In genomic region chr15:85574086-85574485, GRCm38 (mm10) we compare ENCODE assay signal across 24 mouse cellular contexts. TPM values are rescaled to one million over a fixed set of nuclear protein-coding genes. Genes with fewer than 3 reads are reported as not detected.
DNase-seq lines count a peak whose midpoint lies in the region; ATAC-seq and TF ChIP-seq lines count a peak whose summit lies in the region.
"Had no signal": no experiment of that assay in that cellular context is flagged by ENCODE, and none has a peak within 500 bp of the region (broad histone marks: within the 10 kb centered on the region; RNA-seq: fewer than 3 reads in every experiment).

No protein-coding gene starts in this region.

- 0 out of 2 replicates have a peak, but pooled peaks cover 3% of the 10 kb centered on the region for H3K36me3 ChIP-seq in hindbrain, embryonic 10.5 days
- no peaks in the 10 kb centered on the region for H3K36me3 ChIP-seq in hindbrain, embryonic 16.5 days (ENCODE audit: control insufficient read depth, insufficient read depth, low read length)
- H3K36me3 ChIP-seq in midbrain, embryonic 12.5 days = no peaks in the 10 kb centered on the region
- H3K36me3 ChIP-seq in midbrain, embryonic 15.5 days (replicated peaks) = no peaks in the 10 kb centered on the region
- H3K36me3 ChIP-seq in forebrain, embryonic 15.5 days = no peaks in the 10 kb centered on the region
- H3K36me3 ChIP-seq in myocyte (ENCODE audit: control insufficient read depth, insufficient read depth) = no peaks in the 10 kb centered on the region
- H3K36me3 ChIP-seq: embryonic facial prominence, embryonic 10.5 days; heart, embryonic 13.5 days had no signal

- 68% methylated on average over 5 of the region's 5 CpGs for WGBS in hindbrain, embryonic 10.5 days
- WGBS in hindbrain, embryonic 16.5 days = 74% methylated on average over 5 of the region's 5 CpGs
- 71% methylated on average over 5 of the region's 5 CpGs for WGBS in midbrain, embryonic 12.5 days
- 67% methylated on average over 5 of the region's 5 CpGs for WGBS in midbrain, embryonic 15.5 days
- 61% methylated on average over 5 of the region's 5 CpGs for WGBS in forebrain, embryonic 15.5 days

- peak overlapping the region; percentile 79; the same call in 1 of the 2 replicates for H3K27ac ChIP-seq in hindbrain, embryonic 10.5 days
- H3K27ac ChIP-seq in hindbrain, embryonic 16.5 days (ENCODE audit: low read depth, low read length) = no peak overlapping the region
- H3K27ac ChIP-seq in midbrain, embryonic 12.5 days (replicated peaks) = no peak overlapping the region
- no peak overlapping the region for H3K27ac ChIP-seq in midbrain, embryonic 15.5 days
- no peak overlapping the region for H3K27ac ChIP-seq in forebrain, embryonic 15.5 days (replicated peaks)
- H3K27ac ChIP-seq: embryonic facial prominence, embryonic 10.5 days; heart, embryonic 13.5 days; kidney, postnatal 0 days; stomach, postnatal 0 days had no signal

- H3K9me3 ChIP-seq in hindbrain, embryonic 10.5 days = no peaks in the 10 kb centered on the region
- no peaks in the 10 kb centered on the region for H3K9me3 ChIP-seq in hindbrain, embryonic 16.5 days (ENCODE audit: control insufficient read depth, low read length)
- H3K9me3 ChIP-seq in midbrain, embryonic 12.5 days = no peaks in the 10 kb centered on the region
- no peaks in the 10 kb centered on the region for H3K9me3 ChIP-seq in midbrain, embryonic 15.5 days
- H3K9me3 ChIP-seq in forebrain, embryonic 15.5 days = no peaks in the 10 kb centered on the region
- H3K9me3 ChIP-seq: embryonic facial prominence, embryonic 10.5 days; heart, embryonic 13.5 days had no signal

- peaks cover 89% of the 10 kb centered on the region for H3K4me1 ChIP-seq in hindbrain, embryonic 10.5 days (replicated peaks)
- peaks cover 25% of the 10 kb centered on the region for H3K4me1 ChIP-seq in hindbrain, embryonic 16.5 days (ENCODE audit: control insufficient read depth, insufficient read depth, low read depth, low read length)
- peaks cover 81% of the 10 kb centered on the region for H3K4me1 ChIP-seq in midbrain, embryonic 12.5 days
- peaks cover 40% of the 10 kb centered on the region for H3K4me1 ChIP-seq in midbrain, embryonic 15.5 days
- peaks cover 78% of the 10 kb centered on the region for H3K4me1 ChIP-seq in forebrain, embryonic 15.5 days

- no peak overlapping the region for H3K4me2 ChIP-seq in hindbrain, embryonic 16.5 days (ENCODE audit: low read length)
- peak overlapping the region; percentile 94 for H3K4me2 ChIP-seq in midbrain, embryonic 12.5 days (replicated peaks)
- H3K4me2 ChIP-seq in midbrain, embryonic 15.5 days = no peak overlapping the region
- peak overlapping the region; percentile 95; the same call in 1 of the 2 replicates for H3K4me2 ChIP-seq in forebrain, embryonic 15.5 days (replicated peaks)
- peak overlapping the region; percentile 77 for H3K4me2 ChIP-seq in myocyte (ENCODE audit: low read depth)
- H3K4me2 ChIP-seq: heart, embryonic 13.5 days had no signal

- no peak overlapping the region for H3ac ChIP-seq in myocyte (ENCODE audit: control insufficient read depth, insufficient read length)

- no peak for DNase-seq in hindbrain, embryonic 10.5 days (ENCODE audit: low spot score)
- DNase-seq in heart, adult 9 months (ENCODE audit: low spot score in 2 of 2) = no peak
- DNase-seq: cerebellum, adult 11-12 months; cerebellum, postnatal 10 days; gastrocnemius, postnatal 25 days; heart, adult 18-20 months; heart, postnatal 14 days; kidney, adult 18-20 months; layer of hippocampus, postnatal 36 days; lung, postnatal 10 days; thymus, adult 2 months; thymus, postnatal 4 days had no signal

- H3K4me3 ChIP-seq in hindbrain, embryonic 10.5 days = no peak overlapping the region
- no peak overlapping the region for H3K4me3 ChIP-seq in hindbrain, embryonic 16.5 days (ENCODE audit: low read length)
- no peak overlapping the region for H3K4me3 ChIP-seq in midbrain, embryonic 12.5 days
- no peak overlapping the region for H3K4me3 ChIP-seq in midbrain, embryonic 15.5 days
- H3K4me3 ChIP-seq in forebrain, embryonic 15.5 days = no peak overlapping the region
- H3K4me3 ChIP-seq in myocyte = no peak overlapping the region
- H3K4me3 ChIP-seq: embryonic facial prominence, embryonic 10.5 days; heart, embryonic 13.5 days had no signal

- H3K27me3 ChIP-seq in hindbrain, embryonic 10.5 days (ENCODE audit: insufficient read depth, poor library complexity, severe bottlenecking) = peaks cover 86% of the 10 kb centered on the region
- H3K27me3 ChIP-seq in hindbrain, embryonic 16.5 days (replicated peaks; ENCODE audit: control insufficient read depth, insufficient read depth, low read length) = peaks cover 16% of the 10 kb centered on the region; the same call in 1 of the 2 replicates
- H3K27me3 ChIP-seq in midbrain, embryonic 12.5 days = peaks cover 76% of the 10 kb centered on the region
- peaks cover 36% of the 10 kb centered on the region for H3K27me3 ChIP-seq in midbrain, embryonic 15.5 days (replicated peaks)
- peaks cover 16% of the 10 kb centered on the region for H3K27me3 ChIP-seq in forebrain, embryonic 15.5 days
- peaks cover 22% of the 10 kb centered on the region for H3K27me3 ChIP-seq in myocyte (ENCODE audit: control insufficient read depth, insufficient read depth, insufficient read length)

- no peak overlapping the region for H3K9ac ChIP-seq in hindbrain, embryonic 16.5 days (ENCODE audit: low read depth, low read length)
- 0 out of 2 replicates have a peak overlapping the region, but pooled peaks have one; percentile 7 for H3K9ac ChIP-seq in midbrain, embryonic 12.5 days (replicated peaks)
- H3K9ac ChIP-seq in midbrain, embryonic 15.5 days = no peak overlapping the region
- H3K9ac ChIP-seq in forebrain, embryonic 15.5 days (replicated peaks) = no peak overlapping the region
- H3K9ac ChIP-seq: heart, embryonic 13.5 days had no signal

- H3K79me2 ChIP-seq in myocyte (ENCODE audit: control insufficient read depth, insufficient read depth) = no peaks in the 10 kb centered on the region

- ATAC-seq in hindbrain, embryonic 16.5 days = no peak
- no peak for ATAC-seq in midbrain, embryonic 12.5 days (ENCODE audit: low FRiP score, low read depth)
- no peak for ATAC-seq in midbrain, embryonic 15.5 days (replicated peaks)
- no peak for ATAC-seq in forebrain, embryonic 15.5 days (replicated peaks)
- no peak for ATAC-seq in CD4-positive, CD25-positive, alpha-beta regulatory T cell, adult 4 months
- ATAC-seq: inflammation-experienced regulatory T-cells, adult 6 months had no signal

- no peak for TF ChIP-seq POLR2A in myocyte (IDR thresholded peaks at IDR 0.05; ENCODE audit: insufficient read length, low read depth)

TF ChIP-seq in myocyte, 11 proteins besides CTCF, POLR2A, EP300 and RAD21:
- no peak for TF ChIP-seq REST (IDR thresholded peaks at IDR 0.05; ENCODE audit: insufficient read depth, insufficient read length)
- TF ChIP-seq E2F4 (IDR thresholded peaks at IDR 0.05; ENCODE audit: insufficient read depth) = no peak
- no peak for TF ChIP-seq MAX (IDR thresholded peaks at IDR 0.05; ENCODE audit: low read depth)
- peak; percentile 42 for TF ChIP-seq USF1 (IDR thresholded peaks at IDR 0.05; ENCODE audit: low read depth)
- peak in 2 of 3 experiments; percentile 71 to 90 for TF ChIP-seq MYOG (IDR thresholded peaks at IDR 0.05; ENCODE audit: control insufficient read depth in 1 of 3, insufficient read depth in 1 of 3, insufficient read length in 2 of 3, low read depth in 2 of 3)
- no peak for TF ChIP-seq CEBPB (IDR thresholded peaks at IDR 0.05; ENCODE audit: insufficient read depth, poor library complexity, severe bottlenecking)
- no peak for TF ChIP-seq SRF (IDR thresholded peaks at IDR 0.05; ENCODE audit: control insufficient read depth, insufficient read length, low read depth)
- no peak for TF ChIP-seq POLR2AphosphoS2 (IDR thresholded peaks at IDR 0.05; ENCODE audit: insufficient read length, low read depth)
- peak in 2 of 3 experiments; percentile 54 to 76 for TF ChIP-seq MYOD1 (IDR thresholded peaks at IDR 0.05; ENCODE audit: control insufficient read depth in 1 of 3, insufficient read length in 2 of 3, low read depth in 2 of 3)
- TF ChIP-seq TCF12 (IDR thresholded peaks at IDR 0.05; ENCODE audit: insufficient read depth, poor library complexity, severe bottlenecking) = peak; percentile 44
- peak; percentile 59 for TF ChIP-seq TCF3 (IDR thresholded peaks at IDR 0.05; ENCODE audit: insufficient read length, low read depth)

RNA-seq across cellular contexts. Expression of gene Wnt7b, which starts 8.2 kb away (rescaled TPM):
- polyA plus RNA-seq in hindbrain, embryonic 10.5 days (2016; fragmentation: Nextera tagmentation; extraction: Ambion mirVana) = 52.3 and 127 TPM in 2 replicates
- 26.4 and 35.4 TPM in 2 replicates for polyA plus RNA-seq in hindbrain, embryonic 16.5 days (2015; fragmentation: Nextera tagmentation; extraction: Ambion mirVana)
- polyA plus RNA-seq in midbrain, embryonic 12.5 days (2016; fragmentation: Nextera tagmentation; extraction: Ambion mirVana) = 68.3 and 86.4 TPM in 2 replicates
- 33.2 and 35.0 TPM in 2 replicates for polyA plus RNA-seq in midbrain, embryonic 15.5 days (2015; fragmentation: Nextera tagmentation; extraction: Ambion mirVana)
- polyA plus RNA-seq in forebrain, embryonic 15.5 days (2015; fragmentation: Nextera tagmentation; extraction: Ambion mirVana) = 132 and 133 TPM in 2 replicates
- polyA plus RNA-seq in myocyte (2012; fragmentation: generic; extraction: Trizol) = 7.9 TPM
- polyA plus RNA-seq in CD4-positive, CD25-positive, alpha-beta regulatory T cell, adult 4 months (2017; shearing (Covaris generic)) = not detected
- polyA plus RNA-seq: inflammation-experienced regulatory T-cells, adult 6 months; small intestine, adult 2 months had no signal

Comparison
In these comparisons a context has a peak if more than half of its experiments do, and no peak if none do; other contexts are left out.
1. H3K4me2 ChIP-seq: peak in midbrain, embryonic 12.5 days (single experiment), forebrain, embryonic 15.5 days (single experiment) and myocyte (single experiment); none in hindbrain, embryonic 16.5 days (single experiment) and midbrain, embryonic 15.5 days (single experiment).